Mouse (Mus musculus) left cerebral cortex, adult 2 months (tissue): ENCODE measurements around the gene Anapc16. TPM values are rescaled to one million over a fixed set of nuclear protein-coding genes. Genes with fewer than 3 reads are reported as not detected.

Experiments used
- DNase-seq, 2 experiments: peaks; one replicate each; pipeline ENCODE4 v3.0.0; 2021 to 2022; ENCODE audit warnings: low spot score in 2 of 2, mixed read lengths in 1 of 2; ENCODE audit errors: extremely low spot score in 1 of 2
- H3K27ac ChIP-seq: fragments of 200-600 bp; 2 replicates; pipeline ENCODE4 v1.8.1; 2022
- H3K4me3 ChIP-seq: fragments of 200-600 bp; 2 replicates; pipeline ENCODE4 v1.8.1; 2022
- CTCF ChIP-seq: fragments of 200-600 bp; IDR thresholded peaks from 2 replicates; pipeline ENCODE4 v1.8.1; 2022; ENCODE audit warnings: antibody characterized with exemption, mild to moderate bottlenecking, moderate library complexity
- intact Hi-C: fragments of 180-260 bp; cut with DNase I; formaldehyde crosslinking; loops from one replicate; pipeline ENCODE4 v1.15.1; 2025
- total RNA-seq, 2 experiments: library from RNA; stranded (reverse); gene quantifications; 2 replicates each; pipeline ENCODE4 v1.2.3; 2021

Gene Anapc16
- total RNA-seq, 2 experiments from 2014 or later, result 61.5 to 68.6 TPM

GRCm38 (mm10) chr10:59952152-59952780 is 50.7 kb downstream of the Anapc16 start:
- peak; percentile 62 to 70 for DNase-seq
- intact Hi-C loops, result no loop called here
- TF ChIP-seq CTCF, result no peak
- Histone ChIP-seq H3K27ac (peak overlapping the region; percentile 98), H3K4me3 (peak overlapping the region; percentile 99)

- peak; percentile 99 to 100 for DNase-seq
- H3K27ac ChIP-seq, result peak within 1 kb of the TSS; percentile 99
- no peak for TF ChIP-seq CTCF
- peak within 1 kb of the TSS; percentile 99 for H3K4me3 ChIP-seq
- intact Hi-C loops, result loop anchor here (1.0 kb wide), 2 partner anchors 18 to 51 kb away; partner anchors contain the start of gene Ascc1
Observed at GRCm38 (mm10) chr10:59951211-59952151, 51.5 kb downstream of the Anapc16 start, which contains the start of gene Ddit4. Ddit4 (minus strand) TSS chr10:59951834.

GRCm38 (mm10) chr10:59950716-59951191 is 52.2 kb downstream of the Anapc16 start:
- peak overlapping the region; percentile 99 for H3K27ac ChIP-seq
- H3K4me3 ChIP-seq, result peak overlapping the region; percentile 99
- intact Hi-C loops, result loop anchor here (1.0 kb wide), 3 partner anchors 19 to 54 kb away; partner anchors contain the start of gene Ascc1
- peak; percentile 85 for DNase-seq
- TF ChIP-seq CTCF, result peak; percentile 70

- TF ChIP-seq CTCF, result no peak
- intact Hi-C loops, result loop anchor here (1.0 kb wide), 1 partner anchor 54 kb away; no protein-coding TSS in a partner anchor
- Histone ChIP-seq H3K27ac (peak overlapping the region; percentile 99), H3K4me3 (peak overlapping the region; percentile 99)
- no peak for DNase-seq
Observed at GRCm38 (mm10) chr10:59949783-59950605, 52.9 kb downstream of the Anapc16 start.

- intact Hi-C loops, result no loop called here
- no peak for TF ChIP-seq CTCF
- Histone ChIP-seq H3K4me3 (peak overlapping the region; percentile 99), H3K27ac (peak overlapping the region; percentile 99)
- no peak for DNase-seq
Observed at GRCm38 (mm10) chr10:59949255-59949648, 53.7 kb downstream of the Anapc16 start.

GRCm38 (mm10) chr10:59948363-59949254 is 54.3 kb downstream of the Anapc16 start:
- no peak for DNase-seq
- peak overlapping the region; percentile 99 for H3K4me3 ChIP-seq
- TF ChIP-seq CTCF, result no peak
- H3K27ac ChIP-seq, result peak overlapping the region; percentile 99
- intact Hi-C loops, result no loop called here

GRCm38 (mm10) chr10:59947296-59948073 is 55.5 kb downstream of the Anapc16 start:
- peak overlapping the region; percentile 99 for H3K27ac ChIP-seq
- intact Hi-C loops, result no loop called here
- no peak for TF ChIP-seq CTCF
- DNase-seq, result no peak
- no peak overlapping the region for H3K4me3 ChIP-seq

- H3K27ac ChIP-seq, result no peak overlapping the region
- intact Hi-C loops, result no loop called here
- no peak for DNase-seq
- no peak overlapping the region for H3K4me3 ChIP-seq
- no peak for TF ChIP-seq CTCF
Observed at GRCm38 (mm10) chr10:59946362-59946761, 56.6 kb downstream of the Anapc16 start.

- TF ChIP-seq CTCF, result no peak
- Histone ChIP-seq H3K27ac (no peak overlapping the region), H3K4me3 (no peak overlapping the region)
- intact Hi-C loops, result no loop called here
- DNase-seq, result no peak
Observed at GRCm38 (mm10) chr10:59945416-59945815, 57.5 kb downstream of the Anapc16 start.
